Mouse (Mus musculus) embryo, embryonic 11 days (tissue): ENCODE data around the gene Mcm6.

Experiments used
- DNase-seq: peaks from one replicate; pipeline ENCODE4 v3.0.0-alpha.2; 2015

The Mcm6 gene

DNA sequence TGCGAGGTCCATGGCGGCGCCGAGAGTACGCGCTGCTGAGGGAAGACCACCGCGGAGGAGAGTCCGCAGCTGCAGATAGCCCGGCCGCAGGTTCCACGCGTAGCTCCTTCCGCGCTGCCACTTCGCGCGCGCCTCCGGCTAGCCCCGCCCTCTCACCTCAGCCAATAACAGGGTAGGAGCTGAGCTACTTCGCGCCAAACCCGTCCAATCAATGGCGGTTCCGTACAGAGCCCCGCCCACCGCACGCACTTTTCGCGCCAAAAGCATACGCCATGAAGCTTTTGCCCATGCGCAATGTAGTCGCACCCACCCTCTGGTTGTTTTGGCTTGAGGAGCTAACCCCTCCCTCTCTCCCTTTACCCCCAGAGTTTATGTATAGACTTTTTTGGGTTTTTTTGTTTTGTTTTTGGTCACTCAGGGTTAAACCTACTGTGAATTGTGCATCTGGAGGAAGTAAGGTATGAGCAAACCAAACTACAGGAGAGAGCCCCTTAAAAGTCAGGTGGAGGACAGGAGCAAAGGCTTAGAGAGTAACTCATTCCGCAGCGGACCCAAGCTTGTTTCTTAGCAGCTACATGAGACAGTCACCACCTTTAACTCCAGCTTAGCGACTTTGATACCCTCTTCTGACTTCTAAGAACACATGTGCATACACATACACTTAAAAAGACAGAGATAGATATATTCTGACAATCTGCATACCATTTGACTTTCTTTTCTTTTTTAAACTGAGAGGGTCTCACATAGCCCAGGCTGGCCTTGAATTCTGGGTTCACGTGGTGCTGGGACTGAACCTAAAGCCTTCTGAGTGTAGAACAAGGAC is at the start of gene Mcm6:
TSS of gene Mcm6 (minus strand) at position 111 of the 823 bp plus-strand sequence.
- peak; percentile 98 for DNase-seq

DNA sequence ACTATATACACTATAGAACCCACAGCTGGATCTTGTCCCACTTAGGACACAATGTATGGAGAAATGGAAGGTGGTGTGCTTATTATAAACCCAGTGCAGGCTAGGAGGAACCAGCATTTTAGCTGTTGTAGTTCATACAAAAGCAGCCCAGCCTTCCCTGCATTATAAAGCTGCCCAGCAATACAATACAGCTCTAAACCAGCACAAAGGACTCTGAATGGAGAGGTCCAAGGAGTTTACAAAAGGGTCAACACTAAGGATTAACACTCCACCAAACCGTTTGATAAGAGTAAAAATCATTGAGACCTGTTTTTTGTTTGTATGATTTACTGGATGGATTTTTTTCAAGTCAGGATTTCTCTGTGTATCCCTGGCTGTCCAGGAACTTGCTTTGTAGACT is 47.4 kb upstream of the Mcm6 start:
- DNase-seq, result peak; percentile 34

- no peak for DNase-seq
These were observed 46.2 kb upstream of the Mcm6 start for GRCm38 (mm10) chr1:128405675-128406074.

DNA sequence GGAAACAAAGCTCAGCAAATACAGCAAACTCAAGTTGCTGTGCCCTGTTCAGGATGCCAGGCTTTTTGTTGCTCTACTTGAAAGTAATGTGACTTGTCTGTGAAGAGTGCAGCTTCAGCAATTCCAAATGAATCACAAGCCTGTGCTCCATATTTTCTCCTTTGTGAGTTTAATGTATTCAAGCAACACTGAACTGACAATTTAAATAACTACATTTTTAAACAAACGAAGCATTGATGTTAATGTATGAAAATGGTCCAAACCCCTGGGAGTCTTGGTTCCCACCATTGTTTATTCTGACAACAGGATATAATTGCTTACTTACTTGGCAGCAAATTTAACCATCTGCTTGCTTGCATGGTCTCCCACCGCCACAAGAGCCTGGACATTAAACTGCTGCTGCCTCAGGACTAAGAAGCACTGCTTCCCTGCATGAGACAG is 45.6 kb upstream of the Mcm6 start:
- peak; percentile 47 for DNase-seq

GRCm38 (mm10) chr1:128400926-128401325 is 41.5 kb upstream of the Mcm6 start:
- DNase-seq, result peak; percentile 24

DNA sequence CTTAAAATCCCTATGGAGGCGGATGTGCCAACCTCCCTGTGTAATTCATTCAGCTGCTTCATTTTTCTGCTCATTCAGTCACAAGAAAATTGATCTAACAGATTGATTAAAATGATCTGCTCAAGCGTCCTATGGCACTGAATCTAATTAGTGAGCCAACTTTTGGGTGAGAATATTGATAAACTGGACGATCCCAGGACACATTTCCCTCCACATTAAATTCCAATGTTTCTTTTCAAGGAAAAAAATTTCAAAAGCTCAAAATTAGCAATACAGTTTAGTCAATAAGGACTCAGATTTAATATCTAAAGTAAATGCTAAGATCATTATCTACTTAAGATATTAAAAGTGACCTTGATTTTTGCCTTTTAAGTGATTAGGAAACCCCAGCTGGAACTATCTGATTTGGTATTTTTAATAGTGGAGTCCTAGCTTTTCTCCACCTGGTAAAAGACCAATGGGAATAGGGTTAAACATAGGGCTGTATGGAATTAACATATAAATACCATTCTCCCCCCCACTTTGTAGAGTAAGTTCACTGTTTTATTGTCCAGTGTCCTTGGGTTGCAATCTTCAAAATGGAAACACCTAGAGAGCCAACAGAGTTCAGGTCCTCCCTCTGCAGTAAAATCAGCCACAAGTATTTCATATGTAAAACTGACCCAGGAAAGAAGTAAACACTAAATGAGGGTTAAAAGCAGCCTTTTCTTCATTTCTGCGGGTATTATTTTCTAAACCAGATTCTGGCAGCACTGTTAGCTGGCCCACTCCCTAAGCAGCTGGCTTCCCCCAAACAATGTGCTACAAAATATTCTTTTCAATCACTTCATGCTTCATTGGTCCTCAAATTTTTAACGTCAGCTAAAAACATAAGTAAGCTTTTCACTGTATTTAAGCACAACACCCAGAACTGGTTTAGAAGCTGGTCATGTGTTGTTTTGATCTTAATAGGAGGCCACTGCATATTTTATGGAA is 40.8 kb upstream of the Mcm6 start:
- no peak for DNase-seq

GRCm38 (mm10) chr1:128398738-128399445 is 39.4 kb upstream of the Mcm6 start:
- DNase-seq, result no peak

DNA sequence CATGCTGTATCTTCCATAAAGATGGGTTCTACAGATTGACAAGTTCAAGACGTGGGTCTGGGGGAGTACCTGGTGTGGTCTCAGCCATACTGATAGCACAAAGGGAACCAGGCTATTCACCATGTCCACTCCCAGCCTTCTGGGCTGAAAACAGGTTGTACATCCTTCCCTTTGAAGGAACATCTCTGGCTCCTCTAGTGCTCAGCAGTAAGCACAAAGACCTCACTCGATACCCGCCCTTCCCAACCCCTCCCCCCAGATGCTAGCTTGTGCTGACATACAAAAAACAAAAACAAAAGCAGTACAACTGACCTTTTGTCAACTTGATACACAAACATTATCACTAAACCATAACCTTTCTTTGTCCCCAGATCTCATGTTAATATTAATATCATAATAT is 35.2 kb upstream of the Mcm6 start:
- DNase-seq, result no peak

- DNase-seq, result no peak
These were observed 32.9 kb upstream of the Mcm6 start for GRCm38 (mm10) chr1:128392382-128392781.

- DNase-seq, result no peak
These were observed 27.0 kb upstream of the Mcm6 start for GRCm38 (mm10) chr1:128386487-128386886.

DNA sequence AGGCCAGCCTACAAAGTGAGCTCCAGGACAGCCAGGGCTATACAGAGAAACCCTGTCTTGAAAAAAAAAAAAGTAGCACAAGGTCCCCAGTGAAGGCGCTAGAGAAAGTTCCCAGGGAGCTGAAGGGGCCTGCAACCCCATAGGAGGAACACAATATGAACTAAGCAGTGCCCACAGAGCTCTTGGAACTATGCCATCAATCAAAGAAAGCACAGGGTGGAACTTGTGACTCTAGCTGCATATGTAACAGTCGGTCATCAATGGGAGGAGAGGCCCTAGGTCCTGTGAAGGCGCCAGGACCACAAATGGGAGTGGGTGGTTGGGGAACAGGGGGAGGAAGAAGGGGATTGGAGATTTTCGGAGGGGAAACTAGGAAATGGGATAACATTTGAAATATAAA is 17.4 kb upstream of the Mcm6 start:
- no peak for DNase-seq

DNA sequence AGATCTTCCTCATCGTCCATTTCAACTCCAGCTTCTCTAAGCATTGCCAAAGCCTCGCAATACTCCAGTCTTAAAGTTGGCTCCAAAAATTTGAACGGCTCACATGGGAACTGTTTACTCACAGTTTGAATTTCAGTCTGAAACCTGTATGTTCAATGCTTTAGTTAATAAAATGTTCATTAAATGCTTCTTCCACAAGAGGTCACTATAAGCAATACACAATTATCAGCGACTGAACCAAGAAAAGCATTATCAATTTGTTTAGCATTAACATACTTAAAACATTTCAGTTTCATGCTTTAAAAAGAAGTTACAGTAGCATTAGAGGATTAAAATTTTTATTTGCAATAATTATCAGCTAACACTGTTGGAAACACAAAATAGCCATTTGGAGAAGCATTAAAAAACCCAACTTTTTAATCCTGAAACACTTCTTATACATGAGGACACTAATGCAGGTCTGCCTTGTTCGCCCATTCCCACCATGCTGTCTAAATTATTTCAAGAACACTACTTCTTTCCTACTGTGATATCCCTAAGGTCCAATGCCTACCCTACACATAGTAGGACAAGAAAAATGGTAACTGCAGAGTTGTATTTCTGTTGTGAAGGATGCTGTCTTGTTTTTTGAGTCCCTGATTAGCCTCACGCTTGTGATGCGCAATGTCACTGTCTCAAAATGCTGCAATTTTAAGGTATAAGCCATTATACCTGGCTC is 12.8 kb upstream of the Mcm6 start:
- DNase-seq, result peak; percentile 42

DNA sequence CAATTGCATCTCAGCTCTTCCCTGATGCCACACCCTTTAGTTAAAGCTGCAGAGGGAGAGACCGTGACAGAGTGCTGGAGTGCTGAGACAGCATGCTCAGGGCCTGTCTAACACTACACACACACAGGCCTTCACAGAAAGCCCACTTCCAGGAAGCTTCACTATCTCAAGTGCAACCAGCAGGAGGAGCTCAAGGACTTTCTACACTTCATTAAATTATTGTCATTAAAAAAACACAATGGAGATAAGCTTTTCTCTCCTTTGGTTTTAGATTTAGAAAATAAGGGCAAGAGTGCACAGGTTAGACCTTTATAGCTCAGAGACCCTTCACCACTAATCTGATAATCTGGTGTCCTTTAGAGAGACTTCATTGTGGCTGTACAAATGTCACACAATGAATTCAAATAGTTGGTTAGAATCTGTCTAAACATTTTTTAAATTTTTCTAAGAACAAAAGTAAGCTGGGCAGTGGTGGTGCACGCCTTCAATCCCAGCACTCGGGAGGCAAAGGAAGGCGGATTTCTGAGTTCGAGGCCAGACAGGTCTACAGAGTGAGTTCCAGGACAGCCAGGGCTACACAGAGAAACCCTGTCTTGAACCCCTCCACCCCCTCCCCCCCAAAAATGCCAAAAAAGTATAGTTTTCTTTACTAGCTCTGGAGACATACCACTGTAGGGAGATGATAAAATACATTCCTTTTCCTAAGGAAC is 9.4 kb upstream of the Mcm6 start:
- DNase-seq, result peak; percentile 72

DNA sequence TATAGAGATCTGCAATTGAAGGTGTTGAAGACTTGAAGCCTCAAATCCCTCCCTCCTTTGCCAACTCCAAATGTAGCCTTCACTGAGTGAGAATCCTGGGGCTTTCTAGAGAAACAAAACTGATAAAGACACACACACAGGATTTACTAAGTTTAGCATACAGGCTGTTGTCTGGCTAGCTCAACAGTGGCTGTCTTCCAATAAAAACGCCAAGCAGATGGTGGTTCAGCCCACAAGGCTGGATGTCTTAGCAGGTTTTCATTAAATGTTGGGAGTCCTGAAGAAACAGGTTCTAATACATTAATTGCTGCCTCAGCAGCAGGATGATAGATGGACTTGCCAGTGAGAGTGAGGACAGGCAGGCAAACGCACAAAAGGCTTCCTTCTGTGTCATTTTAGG is 1.1 kb upstream of the Mcm6 start:
- DNase-seq, result no peak

DNA sequence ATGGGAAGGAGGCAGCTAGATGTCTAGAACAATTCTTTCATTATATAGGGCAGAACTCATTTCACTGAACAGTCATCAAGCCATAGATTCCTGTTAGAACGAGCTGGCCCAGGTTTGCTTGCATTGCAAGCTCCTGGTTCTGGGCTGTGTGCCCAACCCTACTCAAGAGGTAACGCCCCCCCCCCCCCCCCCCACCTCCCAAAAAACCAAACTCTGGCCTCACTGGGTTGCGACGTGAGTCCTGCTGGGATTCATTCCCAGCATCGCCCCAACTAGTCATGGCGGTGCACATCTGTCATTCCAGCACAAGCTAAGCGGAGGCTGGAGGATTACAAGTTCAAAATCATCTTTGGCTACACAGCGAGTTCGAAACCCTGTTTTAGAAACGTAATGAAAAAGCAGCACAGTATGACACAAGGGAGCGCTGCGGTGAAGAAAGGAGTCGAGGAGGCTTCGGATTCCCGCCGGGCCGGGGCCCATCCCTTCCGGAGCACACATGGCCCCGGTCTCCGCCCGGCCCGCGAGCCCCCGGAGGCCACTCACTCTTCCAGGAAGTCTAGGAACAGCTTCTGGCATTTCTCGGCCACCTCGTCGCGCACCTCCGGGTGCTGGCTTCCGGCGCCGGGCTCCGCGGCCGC is 429 bp downstream of the Mcm6 start:
- DNase-seq, result no peak

- no peak for DNase-seq
These were observed 1.2 kb downstream of the Mcm6 start for GRCm38 (mm10) chr1:128358276-128358675.

GRCm38 (mm10) chr1:128357452-128357851 is 2.0 kb downstream of the Mcm6 start:
- DNase-seq, result no peak

- no peak for DNase-seq
These were observed 6.4 kb downstream of the Mcm6 start for GRCm38 (mm10) chr1:128353092-128353491.

- peak; percentile 36 for DNase-seq
These were observed 15.2 kb downstream of the Mcm6 start for GRCm38 (mm10) chr1:128344232-128344631.

DNA sequence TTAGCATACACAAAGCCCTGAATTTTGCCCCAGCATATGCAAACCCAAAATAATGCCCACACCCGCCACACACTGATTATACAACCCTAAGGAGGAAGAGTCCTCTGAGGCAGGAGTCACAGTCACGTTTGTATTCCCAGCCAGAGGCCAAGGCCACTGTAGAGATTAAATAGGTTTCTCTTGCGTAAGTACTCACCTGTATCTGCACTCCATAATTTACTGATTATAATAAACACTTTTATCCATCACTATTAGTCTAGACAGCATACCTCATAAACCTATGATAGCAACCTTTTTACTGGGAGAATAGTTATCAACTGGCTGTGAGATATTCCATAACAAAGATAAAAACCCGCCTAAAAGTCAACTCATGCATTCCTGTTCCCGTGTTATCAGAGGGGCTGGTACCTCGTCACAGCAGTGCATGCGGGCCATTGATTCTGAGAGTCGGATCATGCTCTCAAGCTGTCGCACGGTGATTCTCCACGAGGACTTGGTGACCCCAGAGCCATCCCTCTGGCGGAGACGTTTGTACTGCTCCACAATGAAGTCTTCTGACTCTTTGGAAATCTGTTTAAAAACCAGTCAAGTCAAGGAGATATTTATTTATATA is 21.6 kb downstream of the Mcm6 start:
- no peak for DNase-seq

DNA sequence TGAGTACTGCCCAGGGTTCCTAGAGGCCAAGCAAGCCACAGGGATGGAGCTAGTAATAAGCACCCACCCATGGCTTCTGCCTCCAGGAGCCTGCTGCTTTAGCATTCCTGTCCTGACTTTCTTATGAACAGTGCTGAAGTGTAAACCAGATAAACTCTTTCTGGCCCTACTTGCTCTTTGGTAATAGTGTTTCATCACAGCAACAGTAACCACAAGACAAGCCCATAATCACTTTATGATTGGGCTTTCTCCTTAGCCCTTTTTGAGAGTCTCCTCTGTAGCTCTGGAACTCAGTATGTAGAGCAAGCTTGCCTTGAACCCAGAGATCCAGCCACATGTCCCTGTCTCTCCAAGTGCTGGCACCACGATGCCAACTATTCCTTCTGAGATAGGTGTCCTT is 29.2 kb downstream of the Mcm6 start:
- no peak for DNase-seq
